8 mouse cellular contexts compared by ENCODE assay signal in genomic region chr13:55444286-55444936, GRCm38 (mm10). TPM values are rescaled to one million over a fixed set of nuclear protein-coding genes. Genes with fewer than 3 reads are reported as not detected.
DNase-seq lines count a peak whose midpoint lies in the region; ATAC-seq and TF ChIP-seq lines count a peak whose summit lies in the region.

No protein-coding gene starts in this region.

- H3K9me3 ChIP-seq in E14TG2a.4 (ENCODE audit: low read length), result peaks cover 10% of the 10 kb centered on the region
- H3K9me3 ChIP-seq in hindbrain, embryonic 12.5 days (replicated peaks), result no peaks in the 10 kb centered on the region
- no peaks in the 10 kb centered on the region for H3K9me3 ChIP-seq in lung, embryonic 15.5 days

- peak; percentile 9 for TF ChIP-seq POLR2A in kidney, adult 2 months (IDR thresholded peaks at IDR 0.05; ENCODE audit: low read depth, low read length)

- no peaks in the 10 kb centered on the region for H3K36me3 ChIP-seq in kidney, adult 2 months (ENCODE audit: control insufficient read depth, insufficient read depth, low read length)
- H3K36me3 ChIP-seq in E14TG2a.4 (ENCODE audit: insufficient read depth, low read length), result peaks cover 29% of the 10 kb centered on the region
- H3K36me3 ChIP-seq in hindbrain, embryonic 12.5 days, result no peaks in the 10 kb centered on the region
- H3K36me3 ChIP-seq in lung, embryonic 15.5 days, result no peaks in the 10 kb centered on the region

- peak; percentile 80 for ATAC-seq in hindbrain, embryonic 12.5 days (ENCODE audit: low FRiP score)
- peak; percentile 86 for ATAC-seq in lung, embryonic 15.5 days (ENCODE audit: borderline replicate concordance, extremely low read depth, low FRiP score, low TSS enrichment)

- peak overlapping the region; percentile 73 for H3K9ac ChIP-seq in hindbrain, embryonic 12.5 days
- peak overlapping the region; percentile 46 for H3K9ac ChIP-seq in lung, embryonic 15.5 days

- DNase-seq in kidney, adult 2 months, result no peak
- DNase-seq in kidney, adult 9 months, result no peak
- peak; percentile 92 to 94 for DNase-seq in spleen, postnatal 36 days (ENCODE audit: low spot score in 2 of 2)
- no peak for DNase-seq in adipocyte (ENCODE audit: low spot score)

- peak overlapping the region; percentile 90 for H3K27ac ChIP-seq in kidney, adult 2 months (ENCODE audit: insufficient read depth, low read depth, low read length)
- H3K27ac ChIP-seq in brown adipose tissue, adult 24 weeks (replicated peaks; ENCODE audit: low read depth, low read length), result peak overlapping the region; percentile 100
- peak overlapping the region; percentile 96 for H3K27ac ChIP-seq in hindbrain, embryonic 12.5 days
- peak overlapping the region; percentile 98 for H3K27ac ChIP-seq in lung, embryonic 15.5 days

- peak overlapping the region; percentile 87 for H3K4me2 ChIP-seq in hindbrain, embryonic 12.5 days (replicated peaks)
- peak overlapping the region; percentile 62 for H3K4me2 ChIP-seq in lung, embryonic 15.5 days

- TF ChIP-seq CTCF in kidney, adult 2 months (conservative IDR thresholded peaks at IDR 0.05; ENCODE audit: insufficient read depth, insufficient read length, low read depth, low read length), result no peak
- no peak for TF ChIP-seq CTCF in E14TG2a.4 (conservative IDR thresholded peaks at IDR 0.05; ENCODE audit: low read length)

- H3K4me3 ChIP-seq in kidney, adult 2 months (ENCODE audit: insufficient read depth, low read depth, low read length), result peak overlapping the region; percentile 68
- peak overlapping the region; percentile 98 for H3K4me3 ChIP-seq in E14TG2a.4 (replicated peaks; ENCODE audit: low read length)
- H3K4me3 ChIP-seq in brown adipose tissue, adult 24 weeks (ENCODE audit: insufficient read depth, low read depth, low read length), result peak overlapping the region; percentile 79
- H3K4me3 ChIP-seq in hindbrain, embryonic 12.5 days, result peak overlapping the region; percentile 87
- H3K4me3 ChIP-seq in lung, embryonic 15.5 days, result peak overlapping the region; percentile 90

- no peaks in the 10 kb centered on the region for H3K27me3 ChIP-seq in kidney, adult 2 months (replicated peaks; ENCODE audit: control insufficient read depth, insufficient read depth, low read length)
- no peaks in the 10 kb centered on the region for H3K27me3 ChIP-seq in E14TG2a.4 (ENCODE audit: insufficient read depth, low read length)
- H3K27me3 ChIP-seq in hindbrain, embryonic 12.5 days, result no peaks in the 10 kb centered on the region
- no peaks in the 10 kb centered on the region for H3K27me3 ChIP-seq in lung, embryonic 15.5 days

- 1% methylated on average over 33 of the region's 33 CpGs for WGBS in kidney, adult 2 months
- 1% methylated on average over 33 of the region's 33 CpGs for WGBS in hindbrain, embryonic 12.5 days
- 1% methylated on average over 33 of the region's 33 CpGs for WGBS in lung, embryonic 15.5 days

- peaks cover 5% of the 10 kb centered on the region; the same call in 1 of the 2 replicates for H3K4me1 ChIP-seq in kidney, adult 2 months (ENCODE audit: control insufficient read depth, insufficient read depth, low read length)
- peaks cover 58% of the 10 kb centered on the region for H3K4me1 ChIP-seq in E14TG2a.4 (replicated peaks; ENCODE audit: low read depth, low read length)
- peaks cover 40% of the 10 kb centered on the region for H3K4me1 ChIP-seq in brown adipose tissue, adult 24 weeks (ENCODE audit: control insufficient read depth, insufficient read depth, insufficient read length, low read length)
- H3K4me1 ChIP-seq in hindbrain, embryonic 12.5 days, result peaks cover 30% of the 10 kb centered on the region
- H3K4me1 ChIP-seq in lung, embryonic 15.5 days, result peaks cover 23% of the 10 kb centered on the region

RNA-seq across cellular contexts. Expression of gene Grk6, which starts 0.5 kb away (rescaled TPM):
- polyA plus RNA-seq in kidney, adult 2 months (2012; rRNA removed), result 23.4 and 27.4 TPM in 2 replicates
- 10.5 and 17.4 TPM in 2 replicates for polyA plus RNA-seq in brown adipose tissue, adult 24 weeks (2012; ENCODE audit: insufficient read depth, insufficient read length, missing spikeins)
- polyA plus RNA-seq in hindbrain, embryonic 12.5 days (2016; fragmentation: Nextera tagmentation; extraction: Ambion mirVana), result 48.9 and 54.4 TPM in 2 replicates
- polyA plus RNA-seq in lung, embryonic 15.5 days (2015; fragmentation: Nextera tagmentation; extraction: Ambion mirVana), result 45.1 and 45.7 TPM in 2 replicates

RNA-seq across cellular contexts. Expression of gene F12, which starts 17.8 kb away (rescaled TPM):
- polyA plus RNA-seq in kidney, adult 2 months (2012; rRNA removed), result 0.03 and 0.07 TPM in 2 replicates
- not detected in 2 replicates for polyA plus RNA-seq in brown adipose tissue, adult 24 weeks (2012; ENCODE audit: insufficient read depth, insufficient read length, missing spikeins)
- 0.16 TPM in 1 of 2 replicates, not detected in the other for polyA plus RNA-seq in hindbrain, embryonic 12.5 days (2016; fragmentation: Nextera tagmentation; extraction: Ambion mirVana)
- polyA plus RNA-seq in lung, embryonic 15.5 days (2015; fragmentation: Nextera tagmentation; extraction: Ambion mirVana), result 0.10 and 0.65 TPM in 2 replicates

RNA-seq across cellular contexts. Expression of gene Prr7, which starts 19.7 kb away (rescaled TPM):
- 0.64 and 0.81 TPM in 2 replicates for polyA plus RNA-seq in kidney, adult 2 months (2012; rRNA removed)
- polyA plus RNA-seq in brown adipose tissue, adult 24 weeks (2012; ENCODE audit: insufficient read depth, insufficient read length, missing spikeins), result not detected in 2 replicates
- polyA plus RNA-seq in hindbrain, embryonic 12.5 days (2016; fragmentation: Nextera tagmentation; extraction: Ambion mirVana), result 1.1 and 1.5 TPM in 2 replicates
- 0.29 and 0.39 TPM in 2 replicates for polyA plus RNA-seq in lung, embryonic 15.5 days (2015; fragmentation: Nextera tagmentation; extraction: Ambion mirVana)

RNA-seq across cellular contexts. Expression of gene Pfn3, which starts 29.4 kb away (rescaled TPM):
- not detected in 2 replicates for polyA plus RNA-seq in kidney, adult 2 months (2012; rRNA removed)
- not detected in 2 replicates for polyA plus RNA-seq in brown adipose tissue, adult 24 weeks (2012; ENCODE audit: insufficient read depth, insufficient read length, missing spikeins)
- polyA plus RNA-seq in hindbrain, embryonic 12.5 days (2016; fragmentation: Nextera tagmentation; extraction: Ambion mirVana), result not detected in 2 replicates
- not detected in 2 replicates for polyA plus RNA-seq in lung, embryonic 15.5 days (2015; fragmentation: Nextera tagmentation; extraction: Ambion mirVana)

RNA-seq across cellular contexts. Expression of gene Dbn1, which starts 43.5 kb away (rescaled TPM):
- 16.9 and 21.0 TPM in 2 replicates for polyA plus RNA-seq in kidney, adult 2 months (2012; rRNA removed)
- polyA plus RNA-seq in brown adipose tissue, adult 24 weeks (2012; ENCODE audit: insufficient read depth, insufficient read length, missing spikeins), result 7.6 and 8.3 TPM in 2 replicates
- 585 and 628 TPM in 2 replicates for polyA plus RNA-seq in hindbrain, embryonic 12.5 days (2016; fragmentation: Nextera tagmentation; extraction: Ambion mirVana)
- 124 and 132 TPM in 2 replicates for polyA plus RNA-seq in lung, embryonic 15.5 days (2015; fragmentation: Nextera tagmentation; extraction: Ambion mirVana)

Comparison
In these comparisons a context has a peak if more than half of its experiments do, and no peak if none do; other contexts are left out.
1. DNase-seq: peak in spleen, postnatal 36 days (2 of 2); none in kidney, adult 2 months (single experiment), kidney, adult 9 months (single experiment) and adipocyte (single experiment).
2. Peak in every context shown above with its lines, with median percentiles within 50 percentile points of each other: H3K27ac ChIP-seq and H3K4me3 ChIP-seq.